Mouse (Mus musculus): ENCODE data around the gene AU022252. TPM values are rescaled to one million over a fixed set of nuclear protein-coding genes. Genes with fewer than 3 reads are reported as not detected.
"Not testable (repeated sequence)": the region's sequence is repeated elsewhere in the genome, so short reads cannot be mapped to it uniquely, and the experiment has no call there.

Gene AU022252
- total RNA-seq (2021): 10 to 100 TPM; 21.2 to 21.3 TPM
- long read RNA-seq, experiment 1, full-length matches to known transcripts: 9 of 19 reads
- long read RNA-seq, experiment 1, partial matches to known transcripts: 2 of 19 reads
- long read RNA-seq, experiment 1, other reads (novel, unspliced or antisense): 8 of 19 reads
- long read RNA-seq, experiment 2, full-length matches to known transcripts: 7 of 16 reads
- long read RNA-seq, experiment 2, partial matches to known transcripts: 3 of 16 reads
- long read RNA-seq, experiment 2, other reads (novel, unspliced or antisense): 6 of 16 reads

DNA sequence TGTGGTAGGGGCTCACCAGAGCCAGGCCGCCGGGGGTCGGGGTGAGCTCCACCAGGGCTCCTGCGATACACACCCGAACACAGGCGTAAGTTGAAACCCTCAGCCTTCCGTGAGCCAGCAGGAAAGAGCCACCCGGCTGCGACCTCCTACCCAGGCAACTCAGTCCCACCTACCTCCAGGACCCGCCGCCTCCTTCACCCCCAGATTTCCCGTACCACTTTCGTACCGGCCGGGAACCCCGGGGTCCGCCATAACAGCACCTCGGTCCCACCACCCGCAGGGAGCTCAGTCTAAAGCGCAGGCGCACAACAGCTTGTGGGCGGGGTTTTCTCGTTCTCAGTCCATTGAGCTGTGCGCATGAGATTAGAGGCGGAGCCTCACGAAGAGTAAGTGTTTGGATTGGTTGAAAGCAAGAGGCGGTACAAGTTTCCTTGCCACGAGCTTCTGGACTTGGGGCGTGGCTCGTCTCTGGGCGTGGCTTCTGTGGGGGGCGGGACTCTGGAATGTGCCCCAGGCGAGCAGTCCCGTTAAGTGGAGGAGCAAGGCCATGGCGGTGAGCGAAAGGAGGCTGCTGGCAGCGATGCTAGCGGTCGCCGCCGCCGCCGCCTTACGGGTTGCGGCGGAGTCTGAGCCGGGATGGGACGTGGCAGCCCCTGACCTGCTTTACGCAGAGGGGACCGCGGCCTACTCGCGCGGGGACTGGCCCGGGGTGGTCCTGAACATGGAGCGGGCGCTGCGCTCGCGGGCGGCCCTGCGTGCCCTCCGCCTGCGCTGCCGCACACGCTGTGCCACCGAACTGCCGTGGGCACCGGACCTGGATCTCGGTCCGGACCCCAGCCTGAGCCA, at the start of gene AU022252, which contains the start of gene P3h1:
Gene AU022252, minus strand, starts transcription at position 303 of the 846 bp plus-strand sequence.
Gene P3h1, plus strand, starts transcription at position 506 of the 846 bp plus-strand sequence.
- DNase-seq (ENCODE audit: low spot score in 2 of 2): peak; percentile 97 to 99

DNA sequence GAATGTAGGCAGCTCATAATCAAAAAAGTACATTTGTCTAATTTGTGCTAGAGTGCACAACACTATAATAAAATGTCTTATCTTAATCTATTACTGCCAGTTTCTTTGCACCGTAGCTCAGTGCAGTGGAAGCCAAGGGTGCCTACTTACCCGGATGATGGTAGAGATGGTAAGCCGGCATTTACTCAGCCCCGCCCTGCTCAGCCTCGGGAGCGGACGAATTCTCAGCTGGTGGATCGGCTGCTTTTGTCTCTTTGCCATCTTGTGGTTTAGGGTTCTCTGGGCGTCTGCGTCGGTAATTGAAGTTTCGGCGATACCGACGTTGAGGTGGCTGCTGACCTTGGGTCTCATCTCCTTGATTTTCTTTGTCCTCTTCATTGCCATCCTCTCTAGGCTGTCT, 46.3 kb upstream of the AU022252 start:
- not testable (repeated sequence) for DNase-seq (ENCODE audit: low spot score in 2 of 2)

DNA sequence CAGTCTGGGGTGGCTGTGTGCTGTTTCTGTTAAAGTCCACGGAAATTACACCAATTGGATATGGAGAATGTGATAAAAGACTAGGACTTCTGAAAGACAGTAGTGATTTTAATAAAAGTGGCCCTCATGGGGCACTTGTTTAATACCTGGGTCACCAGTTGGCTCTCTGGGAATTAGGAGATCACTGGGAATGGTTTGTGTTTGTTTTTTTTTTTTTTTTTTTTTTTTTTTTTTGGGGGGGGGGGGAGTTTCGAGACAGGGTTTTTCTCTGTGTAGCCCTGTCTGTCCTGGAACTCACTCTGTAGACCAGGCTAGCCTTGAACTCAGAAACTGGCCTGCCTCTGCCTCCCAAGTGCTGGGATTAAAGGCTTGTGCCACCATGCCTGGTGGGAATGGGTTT, 43.2 kb upstream of the AU022252 start:
- no peak for DNase-seq (ENCODE audit: low spot score in 2 of 2)

DNA sequence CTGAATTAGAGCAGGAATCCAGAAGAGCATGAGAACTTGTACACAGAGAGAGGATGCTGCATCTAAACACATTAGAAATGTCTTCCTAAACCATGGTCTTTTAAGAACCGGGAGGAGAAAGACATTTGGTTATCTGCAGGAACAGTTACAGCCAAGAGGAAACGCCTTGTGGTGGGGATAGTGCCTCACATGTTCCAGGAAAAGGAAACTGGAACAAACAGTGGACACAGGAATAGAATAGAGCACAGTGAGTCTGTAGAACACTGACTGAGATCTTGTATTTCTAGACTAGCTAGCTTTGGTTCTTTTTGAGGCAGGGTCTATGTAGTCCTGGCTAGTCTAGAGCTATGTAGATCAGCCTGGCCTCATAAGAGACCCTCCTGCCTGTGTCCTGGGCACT, 42.7 kb upstream of the AU022252 start:
- no peak for DNase-seq (ENCODE audit: low spot score in 2 of 2)

DNA sequence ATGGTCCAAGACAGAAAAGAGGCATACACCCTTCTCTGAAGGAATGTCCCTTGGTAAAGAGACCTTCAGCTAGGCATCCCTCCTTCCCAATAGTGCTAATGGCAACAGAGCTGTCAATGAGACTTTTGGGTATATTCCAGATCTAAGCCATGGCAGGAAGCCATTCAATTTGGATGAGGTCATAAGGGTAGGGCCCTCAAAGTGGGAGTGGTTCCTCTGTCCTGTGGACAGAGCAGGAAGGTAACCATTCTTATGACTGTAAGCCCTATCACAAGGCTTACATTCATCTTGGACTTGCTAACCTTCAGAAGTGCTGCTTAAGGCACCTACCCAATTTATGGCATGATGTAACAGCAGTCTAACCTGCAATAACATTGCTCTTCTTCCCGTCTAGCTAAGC, 42.1 kb upstream of the AU022252 start:
- DNase-seq (ENCODE audit: low spot score in 2 of 2): no peak

DNA sequence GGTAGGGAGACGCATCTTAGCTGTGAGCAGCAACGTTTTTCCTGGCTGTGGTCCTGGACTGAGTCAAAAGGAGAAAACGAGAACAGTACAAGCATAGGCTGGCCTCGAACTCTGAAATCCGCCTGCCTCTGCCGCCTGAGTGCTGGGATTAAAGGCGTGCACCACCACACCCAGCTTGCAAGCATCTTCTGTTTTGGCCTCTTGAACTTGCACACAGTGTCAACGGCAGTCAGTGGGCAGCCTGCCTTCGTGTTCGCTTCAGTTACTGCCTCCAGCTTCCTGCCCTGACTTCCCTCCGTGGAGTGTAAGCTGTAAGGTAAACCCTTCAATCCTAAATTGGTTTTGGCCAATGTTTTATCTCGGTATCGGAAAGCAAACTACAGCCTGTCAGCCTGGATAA, 34.1 kb upstream of the AU022252 start:
- DNase-seq (ENCODE audit: low spot score in 2 of 2): no peak

DNA sequence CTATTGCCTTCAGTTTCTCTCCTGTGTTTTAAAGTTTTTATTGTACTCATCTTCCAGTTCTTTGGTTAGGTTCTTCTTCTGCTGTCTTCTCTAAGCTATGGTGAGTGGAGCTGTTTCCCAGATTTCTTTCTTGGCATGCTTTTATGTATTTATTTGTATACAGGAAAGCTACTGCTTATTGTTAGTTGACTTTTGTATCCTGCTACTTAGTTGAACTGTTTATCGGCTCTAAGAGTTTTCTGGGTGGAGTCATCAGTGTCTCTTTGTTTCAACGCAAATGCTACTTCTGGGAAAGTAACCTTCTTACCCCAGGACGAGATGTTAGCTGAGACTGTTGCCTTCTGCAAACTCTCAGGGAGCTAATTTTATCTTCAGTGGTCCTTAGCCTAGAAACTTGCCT, 30.9 kb upstream of the AU022252 start:
- no peak for DNase-seq (ENCODE audit: low spot score in 2 of 2)

DNA sequence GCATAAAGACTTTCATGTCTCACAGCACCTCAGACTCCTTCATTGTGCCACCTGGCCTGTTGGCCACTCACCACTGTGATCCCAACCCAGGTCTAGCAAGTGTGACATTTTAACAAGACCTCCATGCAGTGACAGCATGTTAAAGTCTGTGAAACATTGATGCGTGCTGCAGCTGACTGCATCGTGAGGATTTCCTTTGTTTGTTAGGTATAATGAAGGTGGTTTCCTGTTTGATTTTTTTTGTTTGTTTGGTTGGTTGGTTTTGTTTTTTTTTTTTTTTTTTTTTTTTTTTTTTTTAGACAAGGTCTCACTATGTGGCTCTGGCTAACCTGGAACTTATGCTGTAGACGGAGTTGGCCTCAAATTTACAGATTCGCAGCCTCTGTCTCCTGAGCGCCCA, 30.0 kb upstream of the AU022252 start:
- DNase-seq (ENCODE audit: low spot score in 2 of 2): no peak

DNA sequence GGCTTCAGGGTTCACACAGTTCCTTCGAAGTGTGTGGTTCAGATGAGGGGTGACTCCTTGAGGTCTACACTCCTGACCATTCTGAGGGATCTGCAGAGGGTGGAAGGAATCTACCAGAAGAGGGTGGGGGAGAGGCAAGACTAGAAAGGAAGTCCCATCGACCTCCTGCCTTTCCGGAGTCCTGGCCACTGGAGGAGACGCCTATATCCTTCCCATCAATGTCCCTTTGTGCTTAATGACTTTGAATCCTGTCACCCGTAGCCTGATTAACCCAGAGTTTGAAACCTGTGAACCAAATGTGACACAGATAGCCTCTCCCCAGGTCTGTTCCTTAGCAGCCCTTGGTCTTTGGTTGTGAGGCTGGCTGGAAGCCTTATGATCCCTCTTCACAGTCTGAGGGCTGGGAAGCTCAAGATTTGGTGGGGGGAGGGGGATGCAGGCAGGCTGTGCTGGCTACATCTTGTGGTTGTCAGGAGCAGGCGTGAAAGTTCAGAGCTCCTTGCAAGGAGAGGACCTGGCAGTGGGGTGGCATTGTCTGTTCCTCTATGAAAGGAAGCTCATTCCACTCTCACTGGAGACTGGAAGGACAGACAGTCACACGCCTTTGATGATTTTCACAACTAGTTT, 28.7 kb upstream of the AU022252 start:
- DNase-seq (ENCODE audit: low spot score in 2 of 2): no peak

DNA sequence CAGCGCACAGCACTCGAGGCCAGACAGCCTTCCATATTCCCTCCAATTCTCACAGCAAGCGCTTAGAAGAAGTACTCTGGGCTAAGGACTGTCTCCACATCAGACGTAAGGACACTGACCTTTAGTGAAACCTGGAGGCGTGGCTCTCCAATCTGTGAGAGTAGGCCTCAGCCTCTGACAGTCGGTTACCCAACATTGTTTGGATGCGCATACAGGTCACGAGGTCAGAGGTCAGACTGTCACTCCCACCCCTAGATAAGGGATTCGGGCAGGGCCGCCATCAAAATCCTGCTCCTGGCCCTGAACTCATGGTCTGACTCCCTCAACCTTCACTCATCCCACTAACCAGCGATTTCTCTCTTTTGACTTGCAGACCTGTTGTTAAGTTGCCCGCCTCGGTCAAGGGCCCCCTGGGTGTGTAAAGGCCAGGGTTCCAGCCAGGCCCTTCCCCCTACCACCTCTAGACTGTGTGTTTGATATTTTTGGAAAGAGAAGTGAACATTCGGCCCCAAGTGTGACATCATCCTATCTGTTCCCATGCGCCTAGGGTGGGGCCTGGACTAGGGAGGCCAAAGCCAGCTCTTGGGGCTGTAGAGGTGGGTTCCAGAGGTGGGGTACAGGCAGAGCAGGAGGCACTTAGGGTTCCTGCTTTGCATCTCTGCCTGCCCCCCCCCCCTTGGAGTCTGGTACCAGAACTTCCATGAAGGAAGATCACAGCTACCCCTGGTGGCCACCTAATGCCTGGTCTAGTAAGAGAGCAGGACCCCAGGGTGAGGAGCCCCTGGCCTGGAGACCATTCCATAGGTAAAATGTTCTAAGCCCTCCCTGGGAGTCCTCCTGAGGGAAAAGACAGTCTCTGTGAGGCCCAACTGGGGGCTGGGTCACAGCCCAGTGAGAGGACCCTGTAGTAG, 27.1 kb upstream of the AU022252 start:
- DNase-seq (ENCODE audit: low spot score in 2 of 2): no peak

DNA sequence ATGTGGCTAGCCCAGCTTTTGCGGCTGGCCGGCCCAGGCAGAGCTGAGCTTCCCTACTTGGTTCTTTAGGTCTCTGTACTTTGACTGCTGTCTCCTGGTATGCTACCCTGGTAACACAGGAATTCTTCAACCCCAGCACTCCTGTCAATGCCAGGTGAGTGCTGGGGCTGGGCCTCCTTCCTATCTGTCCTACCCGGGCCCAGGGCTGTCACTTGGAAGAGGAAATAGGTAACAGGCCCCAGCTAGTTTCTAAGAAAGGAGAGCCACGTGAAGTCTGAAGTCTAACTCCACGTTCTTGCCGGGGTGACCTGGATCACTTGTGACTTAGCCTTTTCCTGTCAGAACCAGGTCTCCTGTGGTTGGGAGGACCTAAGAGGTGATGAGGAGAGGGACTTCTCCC, 24.6 kb upstream of the AU022252 start:
- no peak for DNase-seq (ENCODE audit: low spot score in 2 of 2)

DNA sequence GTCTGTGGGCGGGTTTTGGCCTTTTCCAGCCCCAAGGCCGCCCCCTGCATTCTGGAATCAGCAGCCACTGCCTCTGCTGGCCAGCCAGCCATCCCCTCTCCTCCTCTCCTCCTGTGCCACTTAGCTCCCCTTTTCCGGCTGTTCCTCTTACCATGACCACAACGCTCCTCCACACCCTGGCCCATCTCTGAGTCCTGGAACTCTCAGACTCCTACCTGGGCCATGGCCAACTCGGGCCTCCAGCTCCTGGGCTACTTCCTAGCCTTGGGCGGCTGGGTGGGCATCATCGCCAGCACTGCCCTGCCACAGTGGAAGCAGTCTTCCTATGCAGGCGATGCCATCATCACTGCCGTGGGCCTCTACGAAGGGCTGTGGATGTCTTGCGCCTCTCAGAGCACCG, 22.8 kb upstream of the AU022252 start, which contains the start of gene Cldn19:
Gene Cldn19, plus strand, starts transcription at position 64 of the 400 bp plus-strand sequence.
- DNase-seq (ENCODE audit: low spot score in 2 of 2): no peak

DNA sequence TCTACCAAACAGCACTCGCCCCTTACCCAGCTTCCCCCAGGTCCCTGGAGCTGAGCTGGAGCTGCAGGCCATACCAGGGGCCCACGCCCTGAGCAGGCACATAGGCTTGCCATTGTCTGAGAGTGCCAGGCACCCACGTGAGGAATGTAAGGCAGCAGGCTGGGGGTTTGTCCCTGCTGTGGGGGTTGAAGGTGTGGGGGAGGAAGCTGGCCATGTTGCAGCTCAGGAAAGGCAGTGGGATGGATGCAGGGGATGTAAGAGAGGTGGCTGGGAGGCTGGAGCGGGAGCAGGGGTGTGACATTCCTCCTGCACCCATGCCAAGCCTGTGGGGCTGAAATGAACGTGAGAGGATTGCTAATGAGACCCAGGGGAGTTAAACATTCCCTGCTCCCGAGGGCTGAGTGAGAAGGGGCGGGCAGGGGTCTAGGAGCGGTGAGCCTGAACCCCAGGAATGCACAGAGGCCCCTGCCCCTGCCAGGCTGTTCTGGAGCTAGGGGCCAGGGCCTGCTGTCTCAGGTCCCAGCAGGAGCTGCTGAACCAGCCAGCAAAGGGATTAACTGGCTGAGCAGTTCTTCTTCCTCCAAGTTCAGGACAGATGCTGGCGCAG, 21.6 kb upstream of the AU022252 start:
- no peak for DNase-seq (ENCODE audit: low spot score in 2 of 2)

DNA sequence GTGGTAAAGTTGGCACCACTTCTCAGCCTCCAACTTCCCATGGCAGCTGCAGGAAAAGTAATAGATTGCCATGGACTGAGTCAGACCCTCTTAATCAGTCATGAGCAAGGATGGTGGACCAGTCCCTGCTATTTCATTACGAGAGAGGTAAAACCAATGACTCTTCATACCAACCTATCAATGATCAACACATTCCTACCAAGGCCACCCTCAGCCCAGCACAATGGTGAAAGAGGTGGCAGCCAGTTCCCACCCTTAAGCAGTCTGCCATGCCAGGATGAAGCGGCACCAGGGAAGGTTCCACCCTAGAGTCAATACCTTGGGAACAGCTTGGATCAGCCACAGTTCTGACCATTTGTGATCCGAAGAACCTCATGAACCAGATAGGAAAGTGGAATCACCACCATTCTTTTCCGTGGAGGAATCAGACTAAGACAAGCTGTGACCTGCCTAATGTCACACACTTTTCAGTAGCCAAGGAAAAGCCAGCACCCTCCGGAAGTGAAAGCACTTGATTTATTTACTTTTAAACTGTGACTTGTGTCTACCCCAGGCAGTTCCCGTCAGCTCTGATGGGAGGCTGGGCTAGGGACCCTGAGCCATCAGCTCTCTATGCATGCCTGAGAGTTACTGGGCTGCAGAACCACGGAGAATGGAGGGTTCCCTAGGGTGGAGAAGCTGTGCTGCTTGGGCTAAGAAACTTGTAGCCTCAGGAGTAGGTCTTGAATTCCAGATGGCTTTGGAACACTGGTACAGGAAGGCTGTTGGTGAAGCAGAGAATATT, 19.7 kb upstream of the AU022252 start:
- DNase-seq (ENCODE audit: low spot score in 2 of 2): no peak

DNA sequence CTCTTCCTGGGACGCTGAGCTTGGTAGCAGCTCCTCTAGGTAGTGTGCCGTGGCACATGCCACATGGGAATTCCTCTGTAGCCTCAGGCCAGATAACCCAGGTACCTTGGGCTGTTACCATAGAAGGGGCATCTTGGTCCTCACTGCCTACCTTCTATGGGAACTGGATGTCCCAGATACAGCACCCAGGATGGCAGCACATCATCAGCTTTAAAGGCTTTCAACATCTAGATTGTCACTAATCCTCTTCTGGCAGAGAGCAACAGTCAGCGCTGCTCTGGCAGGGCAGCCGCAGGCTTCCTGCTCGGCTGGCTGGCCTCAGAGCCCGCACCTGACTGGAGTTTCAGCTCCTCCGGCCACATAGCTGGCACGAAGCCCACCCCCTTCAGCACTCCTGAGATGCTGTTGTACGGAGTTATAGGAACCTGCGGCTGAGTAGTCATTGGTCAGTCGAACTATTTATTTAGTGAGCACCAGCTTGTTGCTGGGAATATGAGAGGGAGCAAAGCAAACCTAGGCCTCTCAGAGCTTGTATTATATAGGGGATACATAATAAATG, 16.0 kb upstream of the AU022252 start:
- no peak for DNase-seq (ENCODE audit: low spot score in 2 of 2)

DNA sequence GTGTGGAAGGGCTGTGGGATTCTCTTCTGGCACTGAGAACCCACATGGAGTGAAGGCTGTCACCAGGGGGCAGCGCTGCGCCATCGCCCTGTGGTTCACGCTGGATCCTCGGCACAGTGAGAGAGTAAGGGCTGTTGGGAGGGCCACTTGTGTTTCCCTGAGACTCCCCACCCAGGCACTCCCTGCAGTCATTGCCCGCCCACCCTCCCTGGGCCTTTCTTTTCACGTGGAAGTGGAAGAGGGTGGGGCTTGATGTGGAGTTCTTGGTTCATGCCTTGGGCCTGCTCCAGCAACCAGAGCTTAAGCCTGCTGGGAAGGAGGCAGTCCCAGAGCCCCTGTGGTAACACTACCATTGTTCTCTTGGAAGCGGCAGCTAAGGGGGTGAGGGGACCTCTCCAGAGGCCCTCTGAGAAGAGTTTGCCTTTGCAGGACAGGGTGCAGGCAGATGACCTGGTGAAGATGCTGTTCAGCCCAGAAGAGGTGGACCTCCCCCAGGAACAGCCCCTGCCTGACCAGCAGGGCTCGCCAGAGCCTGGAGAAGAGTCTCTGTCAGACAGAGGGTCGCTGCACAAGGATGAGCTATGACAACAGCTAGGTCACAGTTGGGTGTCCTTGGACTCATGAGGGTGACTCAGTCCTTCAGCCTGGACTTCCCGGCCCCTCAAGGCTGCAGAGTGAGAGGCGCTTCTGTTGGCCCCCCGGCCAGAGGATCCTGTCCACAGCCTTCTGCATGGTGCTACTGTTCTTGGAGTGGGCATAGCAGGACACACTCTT, 15.1 kb upstream of the AU022252 start:
- DNase-seq (ENCODE audit: low spot score in 2 of 2): peak; percentile 53 to 74

DNA sequence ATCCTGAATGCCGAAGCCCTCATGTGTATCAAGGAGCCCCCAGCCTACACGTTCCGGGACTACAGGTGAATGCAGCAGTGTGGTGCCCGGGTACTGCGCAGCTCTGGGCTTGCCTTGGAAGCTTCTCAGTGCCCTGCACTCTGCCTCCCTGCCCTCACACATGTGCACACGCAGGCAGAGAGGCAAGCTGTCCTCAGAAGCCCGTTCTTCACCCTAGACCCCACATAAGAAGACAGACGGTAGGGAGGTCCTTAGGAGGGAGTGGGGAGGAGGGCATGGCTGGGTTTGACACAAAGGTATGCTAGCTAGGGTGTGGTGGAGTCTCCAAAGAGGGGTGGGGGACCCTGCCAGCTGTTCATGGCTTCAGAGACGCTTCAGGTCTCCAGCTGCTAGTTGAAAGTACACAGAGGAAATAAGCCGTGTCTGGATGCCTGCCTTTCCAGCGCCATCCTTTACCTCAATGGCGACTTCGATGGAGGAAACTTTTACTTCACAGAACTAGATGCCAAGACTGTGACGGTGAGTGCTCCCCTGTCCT, 14.2 kb upstream of the AU022252 start:
- DNase-seq (ENCODE audit: low spot score in 2 of 2): no peak

DNA sequence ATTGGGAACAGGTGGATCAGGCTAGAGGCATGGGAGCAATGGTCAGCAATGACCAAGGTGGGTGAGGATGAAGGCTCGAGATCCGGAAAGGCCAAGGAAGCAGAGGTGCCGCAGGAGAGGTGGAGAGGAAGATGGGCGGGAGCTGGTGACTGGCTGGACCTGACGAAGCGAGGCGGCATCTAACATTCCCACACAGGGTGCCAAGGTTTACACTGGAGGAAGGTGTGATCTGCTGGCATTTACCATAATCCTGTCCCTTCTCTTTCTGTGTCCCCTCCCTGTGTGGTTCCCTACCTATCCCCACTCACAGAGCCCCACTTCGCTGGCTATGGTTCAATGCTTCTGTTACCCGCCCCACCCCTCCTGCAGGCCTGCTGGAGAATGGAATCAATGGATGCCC, 13.4 kb upstream of the AU022252 start:
- no peak for DNase-seq (ENCODE audit: low spot score in 2 of 2)

Measured in gastrocnemius, postnatal 4 days (tissue).